Mouse (Mus musculus) adrenal gland, postnatal 36 days (tissue): ENCODE results near the gene Krtap19-5. TPM values are rescaled to one million over a fixed set of nuclear protein-coding genes. Genes with fewer than 3 reads are reported as not detected.

Source experiments
- DNase-seq, 2 experiments: peaks; one replicate each; pipeline ENCODE4 v3.0.0; 2021; ENCODE audit warnings: mixed read lengths in 1 of 2
- long read RNA-seq, 2 experiments: library from polyadenylated mRNA; stranded (forward); transcript quantifications; one replicate each; pipeline ENCODE4 v2.0.0; 2021; ENCODE audit warnings: borderline sequencing depth in 2 of 2
- total RNA-seq, 2 experiments: library from RNA; stranded (reverse); gene quantifications; 2 replicates each; pipeline ENCODE4 v1.2.3; 2021

The Krtap19-5 gene
- not detected for total RNA-seq
- long read RNA-seq, experiment 1, result 0 reads
- long read RNA-seq, experiment 2, result 0 reads

DNA sequence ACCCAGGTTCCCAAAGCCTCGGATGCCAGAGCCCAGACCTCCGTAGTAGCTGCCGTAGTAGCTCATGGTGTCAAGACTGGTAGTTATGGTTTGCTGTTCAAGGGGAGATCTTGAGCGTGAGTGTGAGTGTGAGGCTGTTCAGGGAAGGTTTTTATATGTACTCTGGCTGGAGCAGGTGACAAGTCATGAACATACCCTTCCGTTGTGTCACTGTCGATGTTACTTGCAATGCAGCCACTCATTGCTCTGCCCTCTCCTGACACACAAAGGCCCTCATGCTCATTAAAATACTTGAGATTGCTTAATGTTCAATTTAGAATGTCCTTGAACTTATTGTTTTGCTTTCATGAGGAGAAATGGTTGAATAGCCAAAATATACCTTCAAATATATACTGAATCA, at the start of gene Krtap19-5:
Gene Krtap19-5 (minus strand): TSS at position 101 of the 400 bp plus-strand sequence.
- DNase-seq, result no peak

DNA sequence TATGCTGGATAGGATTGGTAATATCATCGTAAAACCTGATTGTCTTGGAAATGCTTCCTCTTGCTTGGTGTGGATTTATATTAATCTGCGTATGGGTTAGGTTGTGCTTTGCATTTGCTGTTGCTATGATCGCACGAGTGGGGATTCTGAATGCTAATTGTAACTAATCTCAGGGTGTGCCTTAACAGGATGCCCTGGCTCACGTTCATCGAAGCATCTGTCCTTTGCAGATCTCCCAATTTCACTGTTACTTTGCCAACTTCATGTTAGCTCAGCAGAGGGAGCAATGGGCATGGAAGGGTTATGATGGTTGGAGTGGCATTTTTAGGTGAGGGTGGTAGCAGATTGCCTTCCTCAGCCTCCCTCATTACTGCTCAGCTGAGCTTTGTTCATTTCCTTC, 44.8 kb upstream of the Krtap19-5 start:
- DNase-seq, result no peak

DNA sequence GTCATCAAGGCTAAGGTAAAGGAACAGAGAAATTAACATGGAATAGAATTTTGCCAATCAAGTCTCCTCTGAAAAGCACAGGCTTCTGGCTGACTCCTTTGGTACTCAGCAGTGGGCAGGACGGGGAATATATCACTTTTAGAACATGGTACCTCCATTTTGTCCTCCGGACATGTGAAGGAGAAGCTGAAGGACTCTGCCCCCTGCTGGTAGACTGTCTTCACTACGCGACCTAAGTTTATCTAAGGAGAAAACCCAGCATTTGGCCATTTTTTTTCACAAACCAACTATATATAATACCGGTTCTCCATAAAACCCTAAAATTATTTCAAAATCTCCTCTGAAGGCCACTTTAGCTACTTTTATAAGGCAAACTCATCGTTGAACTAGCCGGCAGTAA, 42.0 kb upstream of the Krtap19-5 start:
- DNase-seq, result peak in 1 of 2 experiments; percentile 16

DNA sequence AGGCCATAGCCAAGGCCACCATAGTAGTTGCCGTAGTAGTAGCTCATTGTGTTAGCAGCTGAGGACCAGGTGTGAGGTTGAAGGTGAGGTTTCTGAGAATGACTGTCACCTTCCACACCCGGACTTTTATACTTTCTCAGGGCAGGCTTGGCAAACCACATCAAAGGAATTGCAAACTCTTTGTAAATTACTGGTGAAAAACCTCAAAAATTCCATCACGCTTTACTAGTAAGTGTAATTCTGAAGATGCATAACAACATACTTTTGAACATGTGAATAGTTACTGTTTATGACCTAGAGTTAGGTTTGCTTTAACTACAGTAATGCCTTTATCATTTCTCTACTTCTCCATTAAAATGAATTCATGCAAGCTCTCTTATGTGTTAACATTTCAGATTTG, 35.9 kb upstream of the Krtap19-5 start, which contains the start of gene Krtap19-9b:
Gene Krtap19-9b (minus strand): TSS at position 101 of the 400 bp plus-strand sequence.
- DNase-seq, result no peak

DNA sequence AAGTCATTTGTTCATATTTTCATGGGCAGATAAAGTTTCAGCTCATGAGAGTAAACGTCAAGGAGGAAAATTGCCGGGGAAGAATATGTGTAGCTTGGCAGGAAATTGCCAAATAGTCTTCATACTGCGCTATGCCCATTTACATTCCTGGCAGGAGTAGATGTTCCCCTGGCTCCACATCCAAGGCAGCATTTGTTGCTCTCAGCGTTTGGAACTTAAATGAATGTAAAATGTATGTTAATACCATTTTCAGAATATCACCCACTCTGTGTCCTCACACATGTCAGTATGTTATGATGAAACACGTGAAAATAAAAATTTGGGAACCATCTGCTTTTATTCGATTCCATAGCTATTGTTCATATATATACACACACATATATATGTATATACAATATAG, 9.4 kb downstream of the Krtap19-5 start:
- no peak for DNase-seq

DNA sequence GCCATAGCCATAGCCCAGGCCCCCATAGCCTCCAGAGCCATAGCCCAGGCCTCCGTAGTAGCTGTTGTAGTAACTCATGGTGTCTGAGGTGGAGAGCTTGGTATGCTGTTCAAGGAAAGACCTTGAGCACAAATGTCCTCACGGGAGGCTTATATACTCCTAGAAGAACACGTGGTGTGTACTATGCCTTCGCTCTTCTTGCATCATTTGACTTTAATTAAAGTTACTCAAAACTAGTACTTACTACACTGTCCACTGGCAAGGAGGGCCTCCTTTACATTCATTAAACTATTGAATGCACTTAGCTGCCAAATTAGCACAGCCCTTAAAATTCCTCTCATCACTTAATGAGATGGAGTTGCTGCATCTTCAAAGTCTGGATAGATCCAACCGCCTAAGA, 11.3 kb downstream of the Krtap19-5 start, which contains the start of gene Krtap19-4:
Gene Krtap19-4 (minus strand): TSS at position 101 of the 400 bp plus-strand sequence.
- no peak for DNase-seq

DNA sequence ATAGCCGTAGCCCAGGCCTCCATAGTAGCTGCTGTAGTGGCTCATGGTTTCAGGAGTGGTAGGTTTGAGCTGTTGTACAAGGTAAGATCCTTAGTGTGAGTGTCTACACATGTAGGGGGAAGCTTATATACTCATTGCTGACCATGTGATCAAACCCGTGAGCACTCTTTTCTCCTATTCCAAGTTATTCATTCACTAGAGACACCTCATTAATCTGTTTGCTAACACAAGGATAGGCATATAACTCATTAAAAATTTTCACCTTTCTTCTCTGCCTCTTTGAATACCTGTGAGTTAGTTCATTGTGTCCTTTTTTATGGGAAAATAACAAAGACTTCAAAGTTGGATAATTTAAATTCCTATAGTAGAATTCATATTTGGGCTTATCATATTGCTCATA, 18.3 kb downstream of the Krtap19-5 start, which contains the start of gene Krtap19-3:
Gene Krtap19-3 (minus strand): TSS at position 101 of the 400 bp plus-strand sequence.
- DNase-seq, result no peak

DNA sequence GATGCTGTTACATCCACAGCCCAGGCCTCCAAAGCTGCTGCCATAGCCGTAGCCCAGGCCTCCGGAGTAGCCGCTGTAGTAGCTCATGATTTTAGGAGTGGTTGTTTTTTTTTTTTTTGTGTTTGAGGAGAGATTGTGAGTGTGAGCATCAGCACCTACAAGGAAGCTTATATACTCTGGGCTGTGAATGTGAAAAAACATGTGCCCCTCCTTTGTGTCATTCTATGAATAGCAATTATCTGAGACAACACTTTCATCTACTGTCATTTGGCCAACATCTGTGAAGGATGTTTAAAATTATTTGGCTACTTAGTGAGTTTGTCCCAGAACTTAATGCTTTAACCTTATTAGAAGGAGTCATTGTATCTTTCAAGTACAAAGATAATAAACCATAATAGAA, 22.1 kb downstream of the Krtap19-5 start, which contains the start of gene Krtap19-2:
Gene Krtap19-2 (minus strand): TSS at position 101 of the 400 bp plus-strand sequence.
- DNase-seq, result no peak

DNA sequence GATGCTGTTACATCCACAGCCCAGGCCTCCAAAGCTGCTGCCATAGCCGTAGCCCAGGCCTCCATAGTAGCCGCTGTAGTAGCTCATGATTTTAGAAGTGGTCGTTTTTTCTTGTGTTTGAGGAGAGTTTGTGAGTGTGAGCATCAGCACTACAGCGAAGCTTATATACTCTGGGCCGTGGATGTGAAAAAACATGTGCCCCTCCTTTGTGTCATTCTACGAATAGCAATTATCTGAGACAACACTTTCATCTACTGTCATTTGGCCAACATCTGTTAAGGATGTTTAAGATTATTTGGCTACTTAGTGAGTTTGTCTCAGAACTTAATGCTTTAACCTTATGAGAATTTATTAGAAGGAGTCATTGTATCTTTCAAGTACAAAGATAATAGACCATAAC, 26.9 kb downstream of the Krtap19-5 start, which contains the start of gene Krtap19-1:
Gene Krtap19-1 (minus strand): TSS at position 101 of the 400 bp plus-strand sequence.
- DNase-seq, result no peak

DNA sequence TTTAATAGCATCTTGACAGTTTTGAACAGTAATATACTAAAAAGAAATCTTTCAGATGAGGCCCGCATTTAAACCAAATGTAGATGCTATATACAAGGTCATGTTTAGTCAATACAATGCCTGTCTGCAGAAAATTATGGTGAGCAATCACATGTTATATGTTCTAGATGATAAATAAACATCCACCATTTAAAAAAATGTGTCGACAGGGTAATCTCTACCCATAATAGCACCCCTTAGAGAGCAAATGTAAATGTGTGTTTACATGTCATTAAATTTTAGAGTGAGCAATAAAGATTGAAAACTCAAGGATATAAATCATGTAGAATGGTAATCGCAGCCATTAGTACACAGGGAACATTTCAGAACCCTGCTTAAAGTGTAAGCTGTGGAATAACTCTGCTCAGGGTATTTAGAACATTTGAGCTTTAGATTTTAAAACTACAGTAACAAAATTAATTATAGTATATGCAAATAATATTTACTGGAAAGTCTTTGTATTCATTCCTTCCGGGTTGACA, 31.3 kb downstream of the Krtap19-5 start:
- no peak for DNase-seq

DNA sequence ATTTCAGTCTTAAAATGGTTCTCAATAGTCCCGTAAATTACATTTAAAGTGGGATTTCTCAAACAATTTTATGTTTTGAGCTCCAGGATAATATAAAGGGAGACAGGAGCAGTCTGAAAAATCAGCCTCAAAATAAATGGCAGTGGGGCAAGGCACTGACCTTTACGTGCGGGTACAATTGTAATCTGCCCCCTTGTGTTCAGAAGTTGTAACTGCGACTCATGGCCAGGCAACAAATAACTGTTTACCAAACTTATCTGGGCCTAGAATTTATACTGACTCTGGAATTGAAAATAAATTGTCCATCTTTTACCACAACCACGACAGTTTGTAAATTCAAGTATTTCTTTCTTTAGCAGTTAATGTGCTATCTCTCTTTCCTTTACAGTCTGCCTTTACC, 44.8 kb downstream of the Krtap19-5 start:
- DNase-seq, result peak; percentile 7 to 16

DNA sequence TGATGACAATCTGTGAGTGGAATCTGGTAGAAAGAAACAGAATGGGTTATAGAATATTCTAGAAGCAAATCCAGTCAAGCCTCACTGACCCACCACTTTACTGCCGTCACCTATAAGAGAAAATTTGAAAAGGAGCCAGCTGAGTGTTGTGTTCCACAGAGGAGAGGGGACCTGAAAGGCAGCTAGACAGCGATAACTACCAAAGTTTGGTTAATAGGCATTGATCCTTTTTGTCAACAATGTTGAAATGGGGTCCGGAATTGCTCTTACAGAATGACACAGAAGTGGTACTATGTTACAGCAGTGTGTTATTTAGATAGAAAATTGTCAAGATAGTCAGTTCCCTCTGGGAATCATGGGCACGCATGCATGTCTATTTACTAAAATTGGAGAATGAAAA, 47.7 kb downstream of the Krtap19-5 start:
- no peak for DNase-seq

DNA sequence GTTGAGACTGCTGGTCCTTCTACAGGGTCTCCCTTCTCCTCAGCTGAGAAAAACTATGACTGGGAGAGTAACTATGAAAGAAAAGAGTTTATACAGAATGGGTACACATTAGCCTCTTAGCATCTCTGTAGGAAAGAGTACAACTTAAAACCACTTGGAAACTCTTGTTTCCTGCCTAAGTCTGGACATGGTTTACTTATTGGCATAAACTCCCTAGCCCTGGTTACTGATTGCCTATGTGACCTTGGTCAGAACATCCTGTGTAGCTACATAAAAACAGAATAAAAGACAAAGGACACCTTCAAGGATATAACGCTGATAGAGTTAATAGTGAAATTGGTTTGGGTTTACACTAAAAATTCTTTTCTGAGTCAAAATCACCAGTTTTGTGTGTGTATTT, 48.9 kb downstream of the Krtap19-5 start:
- DNase-seq, result no peak

Other genes with a start within 250 kb of the Krtap19-5 start
- not detected for gene Krtap26-1, start 248.7 kb downstream of the Krtap19-5 start, total RNA-seq
- not detected for gene Krtap27-1, start 224.8 kb downstream of the Krtap19-5 start, total RNA-seq
- gene 2310061N02Rik, start 188.5 kb downstream of the Krtap19-5 start, total RNA-seq, result not detected
- gene Krtap13-1, start 167.6 kb downstream of the Krtap19-5 start, total RNA-seq, result not detected
- gene Krtap13, start 144.8 kb downstream of the Krtap19-5 start, total RNA-seq, result not detected
- gene 2310034C09Rik, start 137.6 kb downstream of the Krtap19-5 start, total RNA-seq, result not detected
- gene 2310057N15Rik, start 122.3 kb downstream of the Krtap19-5 start, total RNA-seq, result not detected
- not detected for gene Gm5965, start 118.6 kb downstream of the Krtap19-5 start, total RNA-seq
- not detected for gene Gm20741, start 84.2 kb downstream of the Krtap19-5 start, total RNA-seq
- gene Krtap15, start 76.2 kb downstream of the Krtap19-5 start, total RNA-seq, result not detected
- not detected for gene Krtap14, start 70.3 kb downstream of the Krtap19-5 start, total RNA-seq
- gene Krtap19-1, start 27.0 kb downstream of the Krtap19-5 start, total RNA-seq, result not detected
- gene Krtap19-2, start 22.2 kb downstream of the Krtap19-5 start, total RNA-seq, result not detected
- gene Krtap19-3, start 18.4 kb downstream of the Krtap19-5 start, total RNA-seq, result not detected
- not detected for gene Krtap19-4, start 11.4 kb downstream of the Krtap19-5 start, total RNA-seq
- not detected for gene Krtap19-9b, start 35.8 kb upstream of the Krtap19-5 start, total RNA-seq
- gene Krtap16-3, start 66.4 kb upstream of the Krtap19-5 start, total RNA-seq, result not detected
- not detected for gene Krtap22-2, start 114.3 kb upstream of the Krtap19-5 start, total RNA-seq
- not detected for gene Gm10229, start 118.8 kb upstream of the Krtap19-5 start, total RNA-seq
- not detected for gene Krtap6-1, start 135.2 kb upstream of the Krtap19-5 start, total RNA-seq
- not detected for gene Gm10228, start 145.0 kb upstream of the Krtap19-5 start, total RNA-seq
- gene Krtap6-5, start 151.4 kb upstream of the Krtap19-5 start, total RNA-seq, result not detected
- not detected for gene 1110025L11Rik, start 167.5 kb upstream of the Krtap19-5 start, total RNA-seq
- gene Krtap6-3, start 187.6 kb upstream of the Krtap19-5 start, total RNA-seq, result not detected
- not detected for gene Gm6358, start 244.4 kb upstream of the Krtap19-5 start, total RNA-seq